Mouse (Mus musculus): ENCODE data around the gene Lrmda.

The Lrmda gene

DNA sequence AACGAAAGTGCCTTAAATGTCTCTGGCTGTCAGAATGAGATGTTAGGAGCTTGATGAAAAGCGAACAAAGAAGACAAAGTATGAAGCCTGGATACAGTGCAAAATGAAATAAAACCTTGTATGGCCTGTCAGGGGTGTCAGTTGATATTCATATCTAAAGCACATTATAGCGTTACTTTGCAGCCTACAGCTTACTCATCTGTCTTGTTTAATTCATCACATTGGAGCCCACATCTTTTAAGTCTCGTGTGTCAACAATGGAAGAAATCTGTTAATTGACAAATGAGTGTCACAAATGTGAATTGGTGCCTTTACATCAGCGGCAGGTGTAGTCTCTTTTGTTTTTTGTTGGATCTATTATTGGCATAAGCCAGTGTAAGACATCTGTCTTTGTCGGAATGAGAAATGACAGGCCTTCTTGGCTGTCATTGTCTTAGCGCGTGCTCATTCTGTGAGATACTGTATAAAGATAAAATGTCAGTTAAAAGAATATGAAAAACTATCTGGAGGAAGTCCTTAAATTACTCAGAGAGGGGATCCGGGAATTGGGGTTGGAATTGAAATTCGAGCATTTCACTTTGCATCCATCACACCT is 26.8 kb downstream of the Lrmda start:
- no peak for DNase-seq

DNA sequence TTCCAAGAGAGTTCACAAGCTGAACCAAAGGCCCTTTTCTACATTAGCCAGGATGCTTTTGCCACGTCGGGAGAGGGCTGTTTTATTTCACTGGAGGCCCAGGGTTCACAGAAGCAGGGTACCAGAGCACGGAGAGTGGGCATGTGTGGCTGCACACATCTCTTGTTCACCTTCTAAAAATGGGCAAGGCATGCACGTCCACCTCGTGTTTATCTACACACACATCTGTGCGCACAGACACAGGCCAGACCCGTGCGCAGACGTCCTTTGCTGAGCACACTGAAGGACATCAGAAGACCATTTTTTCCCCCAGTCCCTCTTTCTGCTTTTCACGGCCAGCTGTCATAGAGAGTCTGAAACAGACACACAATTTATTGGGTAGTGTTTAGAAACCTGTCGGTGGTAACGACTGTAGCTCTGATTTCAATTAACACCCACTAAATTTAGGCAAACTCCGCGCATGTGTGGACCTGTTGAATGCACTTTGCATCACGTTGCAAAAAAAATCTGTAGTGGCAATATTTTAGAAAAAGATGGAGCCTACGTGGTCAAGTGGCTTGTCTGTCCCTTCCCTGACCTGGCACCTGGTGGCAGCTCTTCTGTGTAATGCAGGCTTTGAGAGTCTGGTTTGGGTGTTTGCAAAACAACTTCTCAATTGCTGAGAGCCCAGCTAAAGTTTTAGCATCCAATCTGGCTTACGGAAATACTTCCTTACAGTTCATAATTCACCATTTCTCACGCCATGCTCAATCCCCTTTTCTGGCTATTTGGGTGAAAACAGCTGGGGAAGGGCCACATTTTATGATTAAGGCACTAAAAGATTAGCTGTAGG is 28.8 kb downstream of the Lrmda start:
- DNase-seq = no peak

DNA sequence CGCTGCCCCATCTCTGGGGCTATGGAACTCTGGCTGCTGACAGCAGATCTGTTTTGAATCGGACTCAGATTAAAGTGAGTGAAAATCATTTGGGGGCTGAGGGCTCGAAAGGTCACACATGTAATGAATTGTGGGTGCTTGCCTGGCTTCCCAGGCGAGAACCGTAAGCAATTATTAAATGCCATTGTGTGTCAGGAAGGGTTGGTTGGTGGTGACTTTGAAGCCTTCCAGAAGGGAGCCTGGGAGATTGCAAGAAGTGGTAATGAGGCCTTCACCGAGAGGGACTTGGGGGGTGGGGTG is 29.3 kb downstream of the Lrmda start:
- DNase-seq = no peak

DNA sequence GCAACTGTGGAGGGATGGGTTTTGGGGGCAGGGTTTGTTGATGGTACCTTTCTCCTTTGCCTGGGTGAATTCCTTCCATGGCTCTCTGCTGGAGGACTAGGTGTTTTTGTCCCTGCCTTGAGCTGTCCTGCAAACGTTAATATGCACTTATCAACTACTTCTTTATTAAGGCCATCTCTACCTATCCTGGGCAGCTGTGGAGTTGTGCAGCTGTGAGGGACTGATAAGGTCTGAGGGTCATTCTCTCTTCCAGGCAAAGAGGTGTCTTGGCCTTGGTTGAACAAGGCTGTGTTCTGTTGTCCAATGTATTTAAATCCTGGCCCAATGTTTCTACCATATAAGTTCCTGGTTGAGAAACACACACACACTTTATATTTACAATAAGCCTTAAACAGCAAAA is 29.8 kb downstream of the Lrmda start:
- no peak for DNase-seq

DNA sequence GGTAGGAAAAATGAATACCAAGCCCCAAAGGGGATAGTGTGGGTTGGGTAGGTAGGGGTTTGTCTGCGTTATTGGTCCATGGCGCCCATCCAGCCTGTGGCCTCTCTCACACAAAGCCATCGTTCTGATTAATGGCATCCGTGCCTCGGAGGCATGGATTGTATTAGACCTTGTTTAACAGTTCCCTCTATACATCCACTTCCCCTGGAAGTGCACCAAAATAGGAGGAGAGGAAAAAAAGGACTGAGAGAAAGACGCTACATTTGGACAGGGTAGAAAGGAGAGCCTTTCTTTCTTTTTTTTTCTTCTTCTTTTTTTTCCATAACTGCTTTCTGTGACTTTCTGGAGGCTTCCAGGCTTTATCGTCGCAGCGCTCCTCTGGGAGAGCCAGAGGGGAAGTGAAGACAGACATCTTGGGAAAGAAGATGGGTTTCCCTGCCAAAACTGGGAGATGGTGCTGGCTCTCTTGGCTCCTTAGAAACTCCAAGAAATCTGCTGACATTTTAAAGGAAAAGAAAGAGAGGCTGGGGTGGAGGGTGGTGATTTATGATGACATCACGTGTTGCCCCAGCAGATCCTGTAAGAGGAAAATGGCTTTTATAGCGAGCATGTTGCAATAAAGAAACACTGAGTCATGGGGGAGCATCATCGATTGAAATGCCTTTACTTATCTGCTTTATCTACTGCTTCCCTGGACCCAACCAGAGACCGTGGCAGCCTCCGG is 32.6 kb downstream of the Lrmda start:
- DNase-seq = no peak

DNA sequence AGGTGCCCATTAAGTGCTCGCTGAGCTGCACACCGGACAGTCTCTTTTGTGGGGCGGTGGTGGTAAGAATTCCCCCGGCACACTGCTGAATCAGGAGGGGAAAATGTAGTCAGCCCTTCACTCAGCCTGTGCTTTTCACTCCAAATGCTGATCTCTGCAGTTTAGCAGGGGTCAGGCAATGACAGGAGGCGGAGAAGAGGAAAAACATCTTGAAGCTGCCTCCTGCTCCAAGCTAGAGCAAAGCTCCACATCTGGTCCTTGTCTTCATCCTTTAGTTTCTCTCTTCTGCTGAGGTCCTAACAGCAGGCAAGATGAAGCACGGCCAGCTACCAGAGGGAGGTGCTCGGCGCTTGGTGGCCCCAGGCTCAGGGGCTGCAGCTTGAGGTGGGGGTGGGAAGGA is 36.1 kb downstream of the Lrmda start:
- DNase-seq = no peak

DNA sequence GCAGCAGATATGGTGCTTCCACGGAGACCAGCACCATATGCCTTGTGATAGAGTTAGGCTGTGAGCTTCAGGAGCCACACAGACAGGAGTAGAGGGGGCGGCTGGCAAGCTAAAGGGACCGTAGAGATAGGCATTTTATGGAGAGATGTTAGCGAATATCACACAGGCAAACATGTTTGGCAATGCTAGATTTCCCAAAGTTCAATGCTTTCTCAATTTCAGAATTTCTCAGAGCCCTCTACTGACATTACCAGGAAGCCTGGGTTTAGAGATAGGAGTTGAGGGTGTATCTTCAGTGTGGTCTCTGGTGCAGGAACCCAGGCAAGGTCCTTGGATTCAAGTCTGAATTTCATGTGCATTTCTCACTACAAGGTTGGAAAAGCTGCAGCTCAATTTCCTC is 36.7 kb downstream of the Lrmda start:
- no peak for DNase-seq

DNA sequence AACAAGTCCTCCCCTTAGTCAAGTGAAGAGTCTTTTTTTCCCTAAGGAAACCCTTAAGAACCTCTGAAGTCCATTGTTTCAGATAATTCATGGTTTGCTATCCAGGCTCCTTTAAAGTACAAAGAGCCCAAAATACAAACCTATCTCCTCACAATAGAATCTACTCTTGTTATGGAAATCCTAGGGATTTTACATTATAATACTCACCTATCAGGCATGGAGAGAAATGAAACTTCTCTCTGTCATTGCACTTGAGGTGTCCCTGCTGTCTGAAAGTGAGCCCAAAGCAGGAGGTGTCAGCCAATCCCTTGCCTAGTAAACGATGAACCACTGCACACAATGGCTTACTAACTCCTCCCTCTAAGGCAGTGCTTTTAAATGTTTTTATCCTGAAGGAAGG is 39.2 kb downstream of the Lrmda start:
- DNase-seq = no peak

DNA sequence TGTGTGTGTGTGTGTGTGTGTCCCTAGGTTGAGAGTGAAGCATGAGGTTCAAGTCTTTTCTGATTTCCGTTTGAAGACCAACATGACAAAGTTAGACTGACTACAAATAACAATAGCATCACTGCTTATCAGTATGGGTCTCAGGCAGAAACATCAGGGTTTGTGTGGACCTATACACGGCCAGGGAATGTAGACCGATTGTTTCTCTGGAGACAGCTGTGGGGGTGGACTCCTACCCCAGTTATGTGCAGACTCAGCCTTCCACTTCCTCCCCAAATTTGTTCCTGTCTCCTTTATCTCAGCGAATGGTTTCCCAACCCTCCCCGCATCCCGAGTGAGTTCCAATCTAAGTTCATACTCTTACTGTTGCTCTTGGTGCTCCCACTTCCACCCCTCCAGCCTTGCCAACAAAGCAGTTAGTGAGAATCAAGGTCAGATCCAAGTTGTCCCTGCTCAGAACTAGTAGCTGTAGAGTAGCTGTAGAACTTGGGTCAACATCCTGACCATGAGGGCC is 39.9 kb downstream of the Lrmda start:
- no peak for DNase-seq

DNA sequence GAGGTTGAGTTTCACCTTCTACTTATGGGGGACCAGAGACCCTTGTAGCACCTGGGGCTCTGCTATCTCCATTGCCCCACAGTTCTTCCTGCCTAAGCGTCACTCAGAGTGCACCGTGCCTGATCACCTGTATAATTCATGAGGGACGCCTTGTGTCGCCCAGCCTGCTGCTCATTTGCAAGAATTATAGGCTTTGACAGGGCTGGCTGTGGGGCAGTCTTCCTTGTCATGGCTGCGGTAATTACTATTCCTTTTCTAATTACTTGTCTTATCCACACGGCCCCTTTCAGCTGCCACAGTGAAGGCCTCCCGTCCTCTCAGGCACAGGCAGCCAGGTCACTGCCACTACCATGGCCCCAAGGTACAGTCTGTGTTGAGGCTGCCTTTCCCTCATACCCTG is 41.3 kb downstream of the Lrmda start:
- DNase-seq = no peak

DNA sequence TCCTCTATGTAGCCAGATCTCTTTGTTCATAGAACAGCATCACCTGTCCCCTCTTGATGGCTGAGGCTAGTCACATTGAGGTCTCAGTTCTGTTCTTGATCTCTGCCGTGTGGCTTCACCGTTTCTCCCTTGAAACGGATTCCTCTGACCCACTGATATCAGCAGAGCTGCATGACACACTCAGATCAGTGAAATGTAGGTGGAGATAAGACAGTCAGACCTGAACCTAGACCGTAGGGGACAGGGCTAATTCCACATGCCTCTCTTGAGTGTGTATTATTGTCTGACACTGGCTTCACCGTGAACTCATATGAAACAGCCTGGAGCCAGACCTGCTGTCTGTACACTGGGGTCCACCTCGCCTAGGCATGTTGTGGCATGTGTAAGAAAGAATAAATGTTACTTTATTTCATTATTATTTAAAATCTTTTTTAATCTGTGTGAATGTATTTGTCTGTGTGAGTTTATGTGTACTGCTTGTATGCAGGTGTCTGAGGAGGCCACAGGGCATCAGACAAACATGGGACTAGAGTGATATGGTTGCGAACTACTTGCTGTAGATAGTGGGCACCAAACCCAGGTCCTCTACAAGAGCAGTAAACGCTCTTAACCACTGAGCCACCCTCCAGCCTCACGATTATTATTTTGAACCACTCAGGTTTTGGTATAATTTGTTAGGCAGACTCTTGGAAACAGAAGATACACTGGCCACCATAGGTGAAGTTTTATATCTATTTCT is 42.8 kb downstream of the Lrmda start:
- DNase-seq = no peak

DNA sequence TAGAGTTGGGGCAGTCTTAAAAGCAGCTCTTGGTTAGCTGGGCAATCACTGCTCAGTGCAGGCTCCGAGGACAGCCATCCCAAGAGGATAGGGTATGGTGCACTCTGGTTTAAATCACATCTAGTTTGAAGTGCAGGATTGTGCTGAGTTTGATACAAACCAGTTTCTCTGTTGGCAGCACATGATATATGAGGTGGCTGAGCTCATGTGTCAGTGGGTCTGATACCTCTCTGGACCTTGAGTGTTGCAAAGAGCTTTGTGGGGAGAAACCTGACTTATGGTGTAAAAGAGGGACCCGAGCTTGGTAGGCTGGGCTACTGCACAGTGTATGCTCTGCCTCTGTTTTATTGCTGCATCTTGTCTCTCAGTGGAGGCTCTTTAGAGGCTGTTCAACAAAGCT is 49.7 kb downstream of the Lrmda start:
- DNase-seq = no peak

DNA sequence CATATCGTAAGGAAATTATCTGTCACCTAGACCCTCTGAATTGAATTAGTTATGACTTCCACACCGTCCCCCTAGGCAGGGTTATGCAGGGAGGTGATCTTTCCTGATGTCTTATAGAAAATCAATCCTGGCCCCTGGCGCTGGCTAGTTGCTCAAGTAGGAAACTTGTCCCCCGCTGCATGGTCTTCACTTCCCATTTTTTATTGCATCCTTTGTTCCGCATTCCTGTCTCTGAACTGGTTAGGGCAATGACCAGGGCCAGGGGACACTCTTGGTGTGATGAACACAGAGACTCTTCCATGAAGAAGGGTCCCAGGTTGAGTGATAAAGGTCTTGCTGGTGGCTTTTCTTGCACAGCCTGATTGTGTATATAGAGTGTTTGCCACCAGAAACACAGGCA is 53.9 kb downstream of the Lrmda start:
- no peak for DNase-seq

DNA sequence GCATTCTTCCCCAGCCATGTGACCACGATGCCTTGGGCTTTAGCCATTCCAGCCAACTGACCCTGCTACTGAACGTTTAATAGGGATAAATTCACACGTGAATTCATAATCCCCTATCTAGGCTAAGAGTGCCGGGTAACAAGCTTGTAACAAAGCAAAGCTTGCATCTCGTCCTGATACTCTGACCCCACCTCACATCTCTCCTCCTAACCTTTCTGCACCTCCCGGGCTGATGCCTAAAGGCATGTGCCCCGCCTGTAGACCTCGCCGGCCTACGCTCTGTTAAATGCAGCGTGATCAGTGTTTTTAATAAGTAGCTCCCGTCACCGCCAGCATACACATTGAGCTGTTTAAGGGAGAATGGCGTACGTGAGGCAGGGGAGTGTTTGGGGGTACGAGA is 54.7 kb downstream of the Lrmda start:
- DNase-seq = no peak

DNA sequence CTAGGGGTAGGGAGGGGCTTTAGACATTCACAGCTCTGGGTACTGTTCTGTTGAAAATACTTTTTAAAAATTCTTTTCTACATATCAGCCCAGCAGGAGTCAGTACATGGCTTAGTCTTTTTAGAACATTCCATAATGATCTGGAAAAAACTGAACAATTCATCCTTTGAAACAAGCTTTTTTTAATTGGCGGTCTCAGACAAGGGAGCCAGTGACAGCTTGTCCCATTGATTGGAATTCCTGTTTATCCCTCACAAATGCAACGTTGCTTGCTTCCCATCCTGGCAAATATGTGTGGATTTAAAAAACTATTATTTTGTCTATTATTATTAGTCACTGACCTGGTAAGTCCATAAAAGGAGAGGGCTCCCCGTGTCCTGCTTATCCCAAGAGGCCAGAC is 64.4 kb downstream of the Lrmda start:
- no peak for DNase-seq

DNA sequence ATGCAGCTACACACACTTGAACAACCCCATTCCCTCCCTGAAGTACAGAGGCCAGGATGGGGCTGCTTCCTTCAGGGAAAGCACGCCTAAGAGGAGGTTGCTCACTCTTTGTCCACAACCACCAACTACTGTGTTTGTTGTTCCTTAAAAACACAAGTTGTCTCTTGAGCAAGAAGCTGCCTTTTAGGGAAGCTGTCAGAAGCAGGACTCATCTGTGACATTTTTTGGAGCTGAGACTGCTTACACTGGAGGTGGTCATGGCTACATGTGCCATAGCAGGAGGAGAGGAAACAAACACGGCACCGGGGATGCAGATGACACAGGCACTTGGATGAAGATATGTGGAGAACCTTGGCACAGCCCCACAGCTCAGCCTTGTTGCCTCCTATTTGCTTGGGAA is 65.9 kb downstream of the Lrmda start:
- no peak for DNase-seq

DNA sequence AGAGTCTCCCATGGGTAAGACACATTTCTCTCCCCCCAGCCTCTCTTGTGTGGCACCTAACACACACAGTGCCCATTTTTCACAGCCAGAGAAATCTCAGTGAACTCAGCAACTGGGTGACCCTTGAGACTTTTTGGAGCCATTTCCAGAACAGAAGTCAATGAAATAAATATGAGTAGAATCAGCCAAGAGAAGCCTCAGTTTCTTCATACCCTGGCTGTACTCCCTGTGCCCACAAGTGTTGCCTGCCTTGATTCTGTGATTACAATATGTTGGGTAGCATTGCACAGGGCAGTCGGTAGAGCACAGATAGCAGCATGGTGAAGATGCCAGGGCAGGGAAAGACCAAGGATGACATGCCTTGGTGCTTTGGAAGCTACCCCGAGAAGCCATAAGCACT is 69.1 kb downstream of the Lrmda start:
- DNase-seq = no peak

DNA sequence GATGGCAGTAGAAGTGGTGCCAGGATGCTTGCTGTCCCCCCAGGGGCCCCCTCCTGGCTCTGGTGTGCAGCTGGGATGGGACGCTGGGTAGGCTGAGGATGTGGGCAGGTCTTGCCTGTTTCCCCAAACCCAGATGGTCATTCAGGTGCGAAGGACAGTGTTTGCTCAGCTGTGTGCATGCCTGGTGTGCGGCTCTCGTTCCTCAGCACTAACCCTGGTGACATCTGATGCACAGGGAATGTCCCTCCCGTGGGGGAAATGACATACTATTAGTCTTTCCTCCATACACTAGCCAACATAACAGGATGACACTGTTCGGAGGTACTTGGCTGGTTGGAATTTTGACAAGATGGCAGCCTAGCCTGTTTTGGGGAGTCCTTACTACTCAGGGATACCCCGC is 69.8 kb downstream of the Lrmda start:
- DNase-seq = no peak

DNA sequence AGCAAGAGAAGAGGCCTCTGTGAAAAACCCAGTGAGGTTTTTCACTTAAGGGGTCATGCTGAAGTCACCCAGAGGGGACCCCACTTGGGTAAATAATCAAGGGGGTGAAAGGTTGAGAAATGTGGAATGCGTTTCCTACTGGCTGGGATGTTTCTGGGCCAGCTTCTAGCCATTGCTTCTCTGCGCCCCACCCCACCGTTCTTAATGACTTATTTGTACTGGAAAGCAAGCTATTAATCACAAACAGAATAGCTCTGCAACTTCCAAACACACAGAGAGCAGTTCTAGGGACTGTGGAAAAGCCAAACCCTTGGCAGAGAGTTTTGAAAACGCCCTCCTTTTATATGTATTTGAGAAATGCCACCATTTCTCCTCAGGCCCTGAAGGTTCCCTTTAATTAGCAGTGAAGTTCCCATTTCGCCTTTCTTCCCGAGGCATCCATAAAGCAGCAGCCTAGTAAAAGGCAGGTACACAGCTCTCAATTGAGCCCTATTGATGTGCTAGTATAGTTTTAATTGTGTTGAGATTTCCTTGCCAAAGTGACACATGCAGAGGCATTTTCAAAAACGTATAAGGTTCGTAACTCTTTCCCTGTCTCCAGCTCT is 70.5 kb downstream of the Lrmda start:
- DNase-seq = no peak

DNA sequence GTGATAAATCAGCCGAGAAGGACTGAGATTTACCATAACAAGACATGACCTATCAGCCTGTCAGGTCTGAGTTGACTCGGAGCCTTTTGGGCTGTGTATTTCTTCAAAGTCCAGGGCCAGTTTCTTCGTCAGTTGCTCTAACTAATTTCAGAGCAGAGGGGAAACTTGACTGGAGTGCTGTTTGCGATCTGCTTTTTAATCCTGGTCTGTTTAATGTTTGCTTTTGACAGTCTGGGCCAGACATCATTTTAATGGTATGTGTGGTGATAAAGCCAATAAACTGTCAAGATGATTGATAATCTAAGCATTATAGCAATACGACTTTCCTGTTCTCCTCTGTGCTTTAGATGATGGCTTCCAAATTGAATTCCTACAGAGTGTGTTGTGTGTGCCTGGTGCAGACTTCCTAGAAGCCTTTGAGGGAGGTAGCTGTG is 71.3 kb downstream of the Lrmda start:
- no peak for DNase-seq

DNA sequence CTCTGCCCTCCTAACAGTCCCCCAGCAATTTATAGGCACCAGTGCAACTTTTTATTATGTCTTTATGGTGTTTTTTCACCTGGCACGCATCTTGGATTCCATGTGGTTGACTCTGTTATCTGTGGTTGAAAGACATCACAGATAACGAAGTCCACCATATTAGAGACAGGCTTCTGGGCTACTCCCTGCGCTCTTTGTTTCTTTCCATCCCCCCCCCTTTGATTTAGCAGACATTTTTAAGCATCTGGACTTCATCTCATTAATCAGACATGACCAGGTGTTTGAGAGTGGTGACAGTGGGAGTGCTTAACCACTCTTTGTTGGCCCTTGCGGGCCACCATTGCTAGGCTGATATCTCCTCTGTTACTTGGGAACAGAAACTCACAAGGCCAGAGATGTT is 71.8 kb downstream of the Lrmda start:
- DNase-seq = no peak

DNA sequence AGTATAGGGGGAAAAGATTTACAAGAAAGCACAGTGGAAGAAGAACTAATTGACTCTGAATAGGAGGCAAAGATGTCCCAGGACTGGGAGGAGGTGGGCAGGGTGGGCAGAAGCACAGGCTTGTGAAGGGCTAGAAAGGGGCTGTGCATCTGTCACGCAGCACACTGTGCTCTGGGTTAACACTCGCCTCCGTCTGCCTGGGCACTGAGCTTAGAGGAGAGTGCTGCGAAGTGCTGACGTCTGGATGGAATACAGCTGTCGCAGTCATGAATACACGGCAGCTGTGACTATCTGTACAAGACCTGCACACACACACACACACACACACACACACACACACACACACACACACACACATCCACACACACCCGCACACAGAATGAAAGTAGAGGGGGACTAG is 73.6 kb downstream of the Lrmda start:
- no peak for DNase-seq
